Comparison of ENCODE assay signal across 8 mouse cellular contexts in the genomic region with DNA sequence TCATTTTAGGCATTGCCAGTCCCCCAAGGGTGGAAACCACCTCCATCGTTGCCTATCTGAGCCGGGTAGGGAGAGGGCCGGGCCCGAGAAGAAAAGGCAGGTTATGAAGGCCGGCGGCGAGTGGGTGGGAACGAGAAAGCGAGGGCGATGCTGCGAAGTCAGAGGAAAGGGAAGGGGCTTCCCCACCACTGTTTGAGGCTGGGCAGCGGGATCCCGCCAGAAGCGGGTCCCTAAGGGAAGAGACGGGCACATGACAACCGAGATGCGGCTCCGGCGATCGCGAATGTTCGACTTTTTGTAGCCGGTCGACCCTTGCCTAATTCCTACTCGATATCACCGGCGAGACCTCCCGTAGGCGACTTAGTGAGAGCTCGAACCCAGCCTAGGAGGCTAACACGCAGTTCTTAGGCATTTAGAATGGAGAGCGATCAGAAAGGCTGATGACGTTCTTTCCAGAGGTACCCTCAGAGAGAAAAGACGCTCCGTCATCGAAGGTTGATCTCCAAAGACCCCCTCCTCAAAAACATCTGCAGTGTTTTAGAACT. TPM values are rescaled to one million over a fixed set of nuclear protein-coding genes. Genes with fewer than 3 reads are reported as not detected.
DNase-seq lines count a peak whose midpoint lies in the region; ATAC-seq and TF ChIP-seq lines count a peak whose summit lies in the region.

No protein-coding gene starts in this region.

- H3K27me3 ChIP-seq in heart, embryonic 10.5 days (ENCODE audit: insufficient read depth, poor library complexity, severe bottlenecking), result no peaks in the 10 kb centered on the region
- no peaks in the 10 kb centered on the region for H3K27me3 ChIP-seq in forebrain, embryonic 13.5 days
- no peaks in the 10 kb centered on the region for H3K27me3 ChIP-seq in limb, embryonic 14.5 days (ENCODE audit: control insufficient read depth, insufficient read depth, low read length)
- H3K27me3 ChIP-seq in neural tube, embryonic 14.5 days (ENCODE audit: control insufficient read depth, insufficient read depth, low read length), result no peaks in the 10 kb centered on the region; the same call in 1 of the 2 replicates

- WGBS in heart, embryonic 10.5 days, result under 1% methylated on average over 36 of the region's 36 CpGs
- WGBS in forebrain, embryonic 13.5 days, result 1% methylated on average over 36 of the region's 36 CpGs
- under 1% methylated on average over 36 of the region's 36 CpGs for WGBS in limb, embryonic 14.5 days
- under 1% methylated on average over 36 of the region's 36 CpGs for WGBS in neural tube, embryonic 14.5 days

- peak overlapping the region; percentile 99 for H3K27ac ChIP-seq in heart, embryonic 10.5 days
- peak overlapping the region; percentile 99 for H3K27ac ChIP-seq in forebrain, embryonic 13.5 days
- H3K27ac ChIP-seq in limb, embryonic 14.5 days (replicated peaks; ENCODE audit: low read depth, low read length), result peak overlapping the region; percentile 90
- H3K27ac ChIP-seq in neural tube, embryonic 14.5 days (ENCODE audit: low read depth, low read length), result peak overlapping the region; percentile 99

- no peaks in the 10 kb centered on the region for H3K9me3 ChIP-seq in heart, embryonic 10.5 days
- H3K9me3 ChIP-seq in forebrain, embryonic 13.5 days (replicated peaks), result no peaks in the 10 kb centered on the region
- H3K9me3 ChIP-seq in limb, embryonic 14.5 days (ENCODE audit: control insufficient read depth, low read length), result no peaks in the 10 kb centered on the region
- H3K9me3 ChIP-seq in neural tube, embryonic 14.5 days (ENCODE audit: control insufficient read depth, low read length), result no peaks in the 10 kb centered on the region

- TF ChIP-seq POLR2A in limb, embryonic 14.5 days (IDR thresholded peaks at IDR 0.05; ENCODE audit: borderline replicate concordance, extremely low read depth, insufficient read depth, insufficient read length), result no peak

- peak overlapping the region; percentile 70 for H3K9ac ChIP-seq in forebrain, embryonic 13.5 days
- peak overlapping the region; percentile 96 for H3K9ac ChIP-seq in limb, embryonic 14.5 days (ENCODE audit: low read depth, low read length, severe bottlenecking)
- H3K9ac ChIP-seq in neural tube, embryonic 14.5 days (replicated peaks; ENCODE audit: low read depth, low read length), result peak overlapping the region; percentile 94

- H3K36me3 ChIP-seq in heart, embryonic 10.5 days, result 0 out of 2 replicates have a peak, but pooled peaks cover 3% of the 10 kb centered on the region
- no peaks in the 10 kb centered on the region for H3K36me3 ChIP-seq in forebrain, embryonic 13.5 days (ENCODE audit: poor library complexity, severe bottlenecking)
- 0 out of 2 replicates have a peak, but pooled peaks cover 2% of the 10 kb centered on the region for H3K36me3 ChIP-seq in limb, embryonic 14.5 days (ENCODE audit: control insufficient read depth, insufficient read depth, low read length)
- no peaks in the 10 kb centered on the region for H3K36me3 ChIP-seq in neural tube, embryonic 14.5 days (ENCODE audit: control insufficient read depth, insufficient read depth, low read length)

- peaks cover 15% of the 10 kb centered on the region for H3K4me1 ChIP-seq in heart, embryonic 10.5 days
- H3K4me1 ChIP-seq in forebrain, embryonic 13.5 days, result peaks cover 16% of the 10 kb centered on the region
- peaks cover 9% of the 10 kb centered on the region for H3K4me1 ChIP-seq in limb, embryonic 14.5 days (ENCODE audit: control insufficient read depth, insufficient read depth, low read length)
- peaks cover 5% of the 10 kb centered on the region for H3K4me1 ChIP-seq in neural tube, embryonic 14.5 days (ENCODE audit: control insufficient read depth, insufficient read depth, low read length)

- peak overlapping the region; percentile 95 for H3K4me2 ChIP-seq in forebrain, embryonic 13.5 days
- H3K4me2 ChIP-seq in limb, embryonic 14.5 days (replicated peaks; ENCODE audit: low read depth, low read length, severe bottlenecking), result peak overlapping the region; percentile 96
- peak overlapping the region; percentile 99 for H3K4me2 ChIP-seq in neural tube, embryonic 14.5 days (ENCODE audit: low read depth, low read length)

- peak; percentile 34 for ATAC-seq in forebrain, embryonic 13.5 days
- no peak; the same call in 1 of the 2 replicates for ATAC-seq in limb, embryonic 14.5 days (ENCODE audit: low FRiP score, low read depth)
- ATAC-seq in neural tube, embryonic 14.5 days (ENCODE audit: low read depth), result peak; percentile 26

- DNase-seq in heart, embryonic 10.5 days (ENCODE audit: low spot score), result no peak
- no peak for DNase-seq in heart, adult 9 months (ENCODE audit: low spot score in 2 of 2)
- DNase-seq in urinary bladder, postnatal 14 days (ENCODE audit: low spot score), result peak; percentile 14
- DNase-seq in urinary bladder, postnatal 10 days (ENCODE audit: low spot score), result no peak
- peak; percentile 41 for DNase-seq in limb, embryonic 14.5 days (ENCODE audit: low spot score)
- DNase-seq in adrenal gland, adult 8-10 months, result no peak

- H3K4me3 ChIP-seq in heart, embryonic 10.5 days, result peak overlapping the region; percentile 98
- peak overlapping the region; percentile 85 for H3K4me3 ChIP-seq in forebrain, embryonic 13.5 days
- peak overlapping the region; percentile 89 for H3K4me3 ChIP-seq in limb, embryonic 14.5 days (replicated peaks; ENCODE audit: low read length)
- peak overlapping the region; percentile 88 for H3K4me3 ChIP-seq in neural tube, embryonic 14.5 days (ENCODE audit: low read depth, low read length)

RNA-seq across cellular contexts. Expression of gene Smg7, which starts 1.2 kb away (rescaled TPM):
- 25.9 and 30.0 TPM in 2 replicates for polyA plus RNA-seq in heart, embryonic 10.5 days (2016; fragmentation: Nextera tagmentation; extraction: Ambion mirVana)
- 32.2 and 34.2 TPM in 2 replicates for polyA plus RNA-seq in forebrain, embryonic 13.5 days (2015; fragmentation: Nextera tagmentation; extraction: Ambion mirVana)
- polyA plus RNA-seq in limb, embryonic 14.5 days (2012; rRNA removed), result 37.3 and 42.9 TPM in 2 replicates
- polyA plus RNA-seq in limb, embryonic 14.5 days (2014; fragmentation: Nextera tagmentation; extraction: Ambion mirVana), result 30.0 and 33.2 TPM in 2 replicates
- 43.7 and 45.0 TPM in 2 replicates for polyA plus RNA-seq in neural tube, embryonic 14.5 days (2014; fragmentation: Nextera tagmentation; extraction: Ambion mirVana)
- total RNA-seq in adrenal gland, adult 8-10 months (2022), result 10 to 100 TPM; 48.2 to 81.5 (median 69.6) TPM

RNA-seq across cellular contexts. Expression of gene Nmnat2, which starts 51.1 kb away (rescaled TPM):
- polyA plus RNA-seq in heart, embryonic 10.5 days (2016; fragmentation: Nextera tagmentation; extraction: Ambion mirVana), result 0.28 and 1.0 TPM in 2 replicates
- 38.8 and 41.9 TPM in 2 replicates for polyA plus RNA-seq in forebrain, embryonic 13.5 days (2015; fragmentation: Nextera tagmentation; extraction: Ambion mirVana)
- 2.0 and 2.3 TPM in 2 replicates for polyA plus RNA-seq in limb, embryonic 14.5 days (2012; rRNA removed)
- polyA plus RNA-seq in limb, embryonic 14.5 days (2014; fragmentation: Nextera tagmentation; extraction: Ambion mirVana), result 1.4 and 1.6 TPM in 2 replicates
- 78.2 and 99.6 TPM in 2 replicates for polyA plus RNA-seq in neural tube, embryonic 14.5 days (2014; fragmentation: Nextera tagmentation; extraction: Ambion mirVana)
- 1 to 10 TPM; 1.5 to 3.0 (median 2.2) TPM for total RNA-seq in adrenal gland, adult 8-10 months (2022)

Comparison
In these comparisons a context has a peak if more than half of its experiments do, and no peak if none do; other contexts are left out.
1. DNase-seq: peak in urinary bladder, postnatal 14 days (single experiment) and limb, embryonic 14.5 days (single experiment); none in heart, embryonic 10.5 days (single experiment), heart, adult 9 months (0 of 2), urinary bladder, postnatal 10 days (single experiment) and adrenal gland, adult 8-10 months (single experiment).
2. RNA of gene Nmnat2, which starts 51.1 kb away (polyA plus RNA-seq): 78.2 to 99.6 TPM in neural tube, embryonic 14.5 days and 38.8 to 41.9 TPM in forebrain, embryonic 13.5 days; 1.4 to 2.3 TPM in limb, embryonic 14.5 days and 0.28 to 1.0 TPM in heart, embryonic 10.5 days; every median in the first group is over 10 times any median in the second.
3. Peak in every context shown above with its lines, with median percentiles within 50 percentile points of each other: H3K27ac ChIP-seq, H3K4me3 ChIP-seq, H3K4me2 ChIP-seq and H3K9ac ChIP-seq.